Mouse (Mus musculus): ENCODE data around the gene Gm10800. TPM values are rescaled to one million over a fixed set of nuclear protein-coding genes. Genes with fewer than 3 reads are reported as not detected.

Gene Gm10800
- polyA plus RNA-seq (2017; shearing (Covaris generic)): 306 TPM

GRCm38 (mm10) chr2:98667201-98667600 lies at the start of gene Gm10800:
Gene Gm10800 (minus strand): TSS chr2:98667301.

GRCm38 (mm10) chr2:98661937-98662336 lies 5.2 kb downstream of the Gm10800 start, which contains the start of gene Gm10801:
Gene Gm10801 (plus strand): TSS chr2:98662237.

Other genes starting within 250 kb of the Gm10800 start
- 67.5 TPM for gene Gm10801, start 5.1 kb downstream of the Gm10800 start, polyA plus RNA-seq (2017; shearing (Covaris generic))

All from naive thymus-derived CD4-positive, alpha-beta T cell, adult 5 months (primary cell).